Mouse (Mus musculus): ENCODE data around the gene Epb41l4b.

The Epb41l4b gene

GRCm38 (mm10) chr4:57060319-57060831 lies 82.9 kb downstream of the Epb41l4b start:
- DNase-seq = no peak

DNA sequence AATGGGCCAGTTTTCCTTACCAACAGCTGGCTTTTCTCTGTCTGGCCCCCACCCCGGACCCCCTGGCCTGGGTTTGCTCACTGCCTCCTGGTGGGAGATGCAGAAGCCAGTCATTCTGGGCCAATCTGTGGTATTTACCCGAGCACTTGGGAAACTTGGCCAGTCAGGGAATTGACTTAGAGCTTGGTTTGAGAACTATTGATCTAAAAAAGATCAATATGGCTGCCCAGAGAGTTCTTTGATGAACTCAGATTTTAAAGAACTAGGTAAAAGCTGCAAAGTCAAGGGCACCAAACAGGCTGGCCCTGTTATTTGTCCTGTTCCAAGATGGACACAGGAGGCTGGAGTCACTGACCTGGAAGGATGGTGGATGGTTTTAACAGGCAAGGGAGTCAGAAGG lies 84.6 kb downstream of the Epb41l4b start:
- DNase-seq = no peak

DNA sequence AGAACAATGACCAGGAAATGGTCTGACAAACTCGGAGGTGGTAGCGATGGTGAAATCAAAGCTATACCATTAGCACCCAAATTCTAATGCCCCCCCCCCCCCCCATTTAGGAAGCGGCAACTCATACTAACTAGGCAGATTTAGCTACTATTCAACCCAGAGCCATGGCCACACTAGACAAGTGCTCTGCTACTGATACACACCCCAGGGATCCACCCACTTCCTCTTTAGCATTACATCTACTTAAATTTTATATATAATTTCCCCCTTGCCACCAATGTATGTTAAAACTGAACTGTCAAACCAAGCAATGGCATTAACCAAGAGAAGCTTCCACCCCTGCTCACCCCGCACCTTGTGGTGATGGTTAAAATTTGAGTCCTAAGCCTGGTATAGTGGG lies 85.6 kb downstream of the Epb41l4b start:
- no peak for DNase-seq

GRCm38 (mm10) chr4:57055635-57056034 lies 87.6 kb downstream of the Epb41l4b start:
- peak; percentile 16 for DNase-seq

GRCm38 (mm10) chr4:57049281-57049921 lies 93.8 kb downstream of the Epb41l4b start:
- no peak for DNase-seq

- DNase-seq = no peak
Observed at GRCm38 (mm10) chr4:57048566-57048965, 94.7 kb downstream of the Epb41l4b start.

GRCm38 (mm10) chr4:57046160-57046571 lies 97.1 kb downstream of the Epb41l4b start:
- no peak for DNase-seq

DNA sequence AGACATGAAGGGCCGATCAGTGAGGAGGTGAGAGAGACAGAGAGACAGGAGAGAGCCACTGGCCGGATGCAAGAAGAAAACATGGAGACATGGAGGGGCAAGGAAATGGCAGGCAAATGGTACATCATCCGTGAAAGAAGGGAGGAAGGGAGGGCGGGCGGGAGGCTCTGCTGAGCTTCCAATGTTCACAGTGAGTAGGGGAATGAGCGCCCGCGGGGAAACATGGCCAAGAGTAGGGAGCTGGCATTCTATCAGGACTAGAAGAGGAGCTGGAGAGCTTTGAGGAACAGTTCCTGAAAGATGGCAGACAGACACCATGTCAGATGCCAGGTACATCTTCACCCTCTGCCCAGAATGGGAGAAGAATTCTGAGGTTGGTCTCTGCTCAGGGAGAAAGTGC lies 99.6 kb downstream of the Epb41l4b start:
- no peak for DNase-seq

DNA sequence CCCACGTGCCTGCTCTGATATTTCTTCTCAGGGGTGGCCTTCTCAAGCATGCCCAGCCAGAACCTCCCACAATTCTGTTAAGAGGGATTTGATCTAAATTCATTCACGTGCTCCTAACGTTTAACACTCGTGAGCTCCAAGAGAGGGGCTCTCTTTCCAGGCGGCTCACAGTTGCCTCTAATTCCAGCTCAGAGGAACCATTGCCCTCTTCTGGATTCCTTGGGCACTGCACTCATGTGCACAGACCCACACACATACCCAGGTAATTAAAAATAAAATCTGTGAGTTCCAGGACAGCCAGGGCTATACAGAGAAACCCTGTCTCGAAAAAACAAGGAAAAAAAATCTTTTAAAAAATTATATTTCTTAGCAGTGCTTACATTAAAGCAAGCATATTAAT lies 101.6 kb downstream of the Epb41l4b start:
- DNase-seq = no peak

- no peak for DNase-seq
Observed at GRCm38 (mm10) chr4:57041211-57041610, 102.0 kb downstream of the Epb41l4b start.

DNA sequence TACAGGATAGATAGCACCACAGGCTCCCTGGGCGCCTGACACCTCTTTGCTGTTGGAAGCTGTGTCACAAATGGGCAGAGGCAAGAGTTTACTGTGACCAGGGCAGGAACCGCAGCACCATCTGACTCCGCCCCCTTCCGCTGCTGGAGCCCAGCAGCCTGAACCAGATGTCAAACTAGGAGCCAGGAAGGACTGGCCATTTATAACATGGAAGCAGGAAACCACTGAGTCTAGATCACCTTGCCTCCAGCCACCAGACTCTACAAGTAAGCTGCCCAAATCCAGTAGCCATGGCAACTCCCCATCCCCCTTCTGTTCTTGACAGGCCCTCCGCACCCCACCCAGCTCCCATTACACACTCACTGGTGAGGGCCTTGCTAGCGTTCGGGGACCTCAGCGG lies 102.8 kb downstream of the Epb41l4b start:
- no peak for DNase-seq

GRCm38 (mm10) chr4:57039127-57040031 lies 103.9 kb downstream of the Epb41l4b start:
- no peak for DNase-seq

- DNase-seq = no peak
Observed at GRCm38 (mm10) chr4:57037554-57037953, 105.7 kb downstream of the Epb41l4b start.

DNA sequence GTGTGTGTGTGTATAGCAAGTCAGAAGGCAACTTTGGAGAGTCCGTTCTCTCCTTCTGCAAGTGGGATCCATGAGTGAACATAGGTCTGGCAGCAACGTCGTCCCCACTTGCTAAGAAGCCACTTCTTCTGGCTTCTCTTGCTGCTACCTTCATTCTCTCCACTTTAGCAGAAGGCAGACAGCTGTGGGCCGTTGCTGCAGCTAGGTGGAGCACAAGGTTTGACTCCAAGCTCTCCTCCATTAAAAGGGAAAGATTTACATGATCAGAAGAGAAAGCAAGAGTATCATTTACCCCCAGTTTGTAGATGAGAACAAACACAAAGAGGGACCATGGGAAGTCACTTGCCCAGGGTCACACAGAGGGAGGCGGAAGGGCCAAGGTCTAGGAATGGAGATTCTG lies 109.1 kb downstream of the Epb41l4b start:
- DNase-seq = no peak

DNA sequence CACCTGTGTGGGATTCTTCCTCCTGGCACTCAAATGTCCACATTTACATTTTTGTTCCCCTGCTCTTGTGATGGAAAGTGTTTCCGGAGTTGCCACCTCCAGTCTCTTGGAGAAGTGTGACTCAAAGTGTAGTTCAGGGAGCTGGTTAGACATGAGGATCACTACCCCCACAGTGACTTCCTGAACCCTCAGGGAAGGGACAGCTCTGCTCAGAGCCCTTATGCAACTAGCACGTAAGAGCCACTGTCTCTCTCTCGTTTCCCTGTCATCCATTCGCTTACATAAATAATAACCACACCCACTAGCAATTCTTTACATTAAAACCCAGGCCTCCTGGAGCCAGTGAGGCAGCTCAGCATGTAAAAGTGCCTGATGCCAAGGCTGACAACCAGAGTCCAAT lies 111.8 kb downstream of the Epb41l4b start:
- no peak for DNase-seq

DNA sequence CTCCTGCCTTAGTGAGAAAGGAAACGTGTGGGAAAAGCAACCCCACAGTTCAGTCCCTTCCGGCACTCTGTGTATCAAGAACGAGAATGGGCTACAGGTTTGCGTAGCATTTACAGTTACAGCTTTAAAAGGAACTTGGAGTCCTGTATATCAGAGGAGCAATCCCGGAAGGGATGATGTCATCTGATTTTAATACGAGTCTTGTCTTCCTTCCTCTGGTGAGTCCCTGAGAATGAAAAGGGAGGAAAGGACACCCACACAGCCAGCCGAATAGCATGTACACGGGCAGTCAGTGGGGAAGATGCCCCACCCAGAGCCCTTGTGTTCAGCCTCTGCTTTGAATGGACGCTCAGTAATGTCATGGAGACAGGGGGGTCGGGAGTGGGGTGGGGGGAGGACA lies 115.3 kb downstream of the Epb41l4b start:
- DNase-seq = no peak

- no peak for DNase-seq
Observed at GRCm38 (mm10) chr4:57023527-57023926, 119.7 kb downstream of the Epb41l4b start.

DNA sequence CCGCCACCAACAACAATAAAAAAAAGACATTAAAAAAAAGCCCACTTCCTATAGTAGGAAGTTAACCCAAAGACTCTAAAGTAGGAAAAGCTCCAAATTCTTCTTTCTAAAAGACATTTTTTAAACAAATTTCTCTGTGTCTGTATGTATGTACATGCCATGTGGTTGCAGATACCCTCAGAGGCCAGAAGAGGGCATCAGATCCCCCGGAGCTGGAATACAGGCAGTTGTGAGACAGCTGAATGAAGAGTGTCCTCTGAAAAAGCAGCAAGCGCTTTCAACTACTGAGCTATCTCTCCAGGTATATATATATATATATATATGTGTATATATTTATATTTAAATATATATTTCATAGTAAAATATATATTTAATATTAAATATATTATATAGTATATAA lies 121.9 kb downstream of the Epb41l4b start:
- DNase-seq = no peak

DNA sequence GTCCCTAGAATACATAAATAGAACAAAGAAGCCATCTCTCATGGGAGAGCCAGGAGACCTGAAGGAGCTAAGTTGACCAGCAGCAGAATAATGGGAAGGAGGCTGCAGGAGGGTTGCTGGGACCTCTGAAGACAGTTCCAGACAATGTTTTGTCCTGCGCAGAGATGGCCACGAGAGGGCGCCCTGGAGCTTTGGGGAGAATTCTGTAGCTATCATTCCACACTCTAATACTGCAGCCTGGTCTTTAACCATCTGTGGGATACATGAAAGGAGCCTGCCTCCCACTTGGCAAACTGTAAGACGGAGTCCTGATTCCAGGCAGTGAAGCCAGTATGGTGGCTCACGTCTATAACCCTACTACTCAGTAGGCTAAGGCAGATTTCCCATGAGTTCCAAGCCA lies 126.0 kb downstream of the Epb41l4b start:
- DNase-seq = peak; percentile 76

DNA sequence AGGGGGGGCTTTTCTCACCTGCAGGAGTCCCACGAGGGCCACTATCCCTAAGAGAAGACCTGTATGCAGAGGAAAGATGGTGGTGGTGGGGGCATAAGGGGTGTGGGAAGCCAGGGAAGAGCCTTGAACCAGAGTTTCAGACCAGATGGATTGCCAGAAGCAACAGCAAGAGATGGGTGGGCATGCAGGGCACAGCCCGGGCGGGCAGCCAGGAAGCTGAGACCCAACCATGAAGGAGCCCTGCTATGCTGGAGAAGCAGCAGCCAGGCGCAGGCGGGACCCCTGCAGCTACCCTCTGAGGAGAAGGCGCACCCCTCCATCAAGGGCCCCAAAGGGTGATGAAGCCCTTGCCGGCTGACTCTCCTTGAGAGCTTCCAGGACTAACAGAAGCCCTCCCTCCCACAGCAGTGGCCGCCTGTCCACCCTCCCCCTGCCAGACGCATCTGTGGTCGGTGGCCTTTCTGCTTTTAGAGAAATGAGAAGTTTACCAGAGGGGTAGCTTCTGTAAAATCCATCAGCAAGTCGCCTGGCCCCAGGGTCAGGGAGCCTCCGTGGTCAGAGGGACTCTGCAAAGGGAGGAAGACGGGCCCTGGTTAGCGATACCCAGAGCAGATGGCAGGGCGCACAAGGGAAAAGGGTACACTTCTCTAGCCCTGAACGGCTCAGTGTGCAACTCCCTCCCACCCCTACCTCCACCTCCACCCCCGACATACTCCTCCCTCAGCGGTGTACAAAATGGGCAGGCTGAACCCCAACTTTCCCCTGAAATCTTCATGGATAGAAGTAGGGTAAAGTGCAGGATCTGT lies 126.7 kb downstream of the Epb41l4b start:
- DNase-seq = no peak

- no peak for DNase-seq
Observed at GRCm38 (mm10) chr4:57015032-57015431, 128.2 kb downstream of the Epb41l4b start.

GRCm38 (mm10) chr4:57011454-57012046 lies 131.7 kb downstream of the Epb41l4b start:
- no peak for DNase-seq

DNA sequence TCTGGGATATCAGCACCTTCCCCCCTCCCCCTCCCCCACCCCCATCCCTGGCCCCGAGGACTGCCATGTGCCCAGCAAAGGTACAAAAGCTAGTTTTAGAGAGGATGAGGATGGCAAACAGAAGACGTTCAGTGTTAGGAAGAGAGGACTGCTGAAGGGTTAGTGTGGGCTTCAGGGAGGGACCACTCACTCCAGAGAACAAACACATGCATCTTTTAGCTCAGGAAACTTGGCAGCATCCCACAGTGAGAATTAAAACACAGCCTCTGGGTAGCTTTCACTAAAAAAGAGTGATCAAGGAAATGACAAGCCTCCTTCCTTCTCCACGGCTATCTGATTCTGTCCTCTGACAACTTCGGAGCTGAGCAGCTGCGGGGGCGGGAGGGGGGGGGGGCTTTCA lies 132.3 kb downstream of the Epb41l4b start:
- no peak for DNase-seq
